Mouse (Mus musculus): ENCODE results near the gene Zfyve21.

Zfyve21 gene

GRCm38 (mm10) chr12:111843470-111843869 is 29.5 kb downstream of the Zfyve21 start:
- no peak for DNase-seq (ENCODE audit: low spot score in 2 of 2)

DNA sequence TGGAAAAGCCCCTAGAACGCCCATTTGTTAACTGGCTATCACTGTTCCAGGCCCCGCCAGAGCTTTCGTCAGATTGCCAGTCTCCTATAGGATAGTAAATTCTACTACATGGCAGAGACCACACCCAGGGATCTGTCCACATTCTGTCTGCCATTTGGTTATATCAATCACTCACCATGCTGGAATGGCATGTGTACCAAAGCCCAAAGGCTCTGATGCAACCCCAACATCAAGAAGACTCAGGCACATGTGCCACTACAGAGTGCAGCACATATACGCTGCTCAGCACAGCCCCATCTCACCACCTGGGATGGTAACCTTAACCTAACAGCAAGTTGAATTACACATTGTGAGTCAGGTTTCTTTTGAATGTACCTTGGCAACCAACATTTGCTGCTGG is 32.0 kb downstream of the Zfyve21 start:
- DNase-seq (ENCODE audit: low spot score in 2 of 2): no peak

DNA sequence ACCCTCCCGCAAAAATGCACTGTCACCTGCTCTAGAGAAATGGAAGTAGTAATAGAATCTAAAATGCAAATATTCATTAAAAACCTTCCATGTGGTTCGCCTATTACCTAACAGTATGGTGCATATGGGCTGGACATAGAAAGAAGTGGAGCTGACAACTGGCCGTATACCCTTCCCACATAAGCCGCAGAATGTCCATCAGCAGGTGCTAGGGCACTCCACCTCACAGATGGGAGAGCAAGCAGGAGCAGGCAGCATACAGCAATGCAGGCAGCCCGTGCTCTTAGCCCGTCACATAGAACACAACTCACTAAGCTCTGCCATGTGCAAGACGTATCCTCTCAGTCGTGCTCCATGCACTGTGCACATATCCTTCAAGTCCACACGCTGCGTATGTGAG is 32.8 kb downstream of the Zfyve21 start:
- DNase-seq (ENCODE audit: low spot score in 2 of 2): no peak

DNA sequence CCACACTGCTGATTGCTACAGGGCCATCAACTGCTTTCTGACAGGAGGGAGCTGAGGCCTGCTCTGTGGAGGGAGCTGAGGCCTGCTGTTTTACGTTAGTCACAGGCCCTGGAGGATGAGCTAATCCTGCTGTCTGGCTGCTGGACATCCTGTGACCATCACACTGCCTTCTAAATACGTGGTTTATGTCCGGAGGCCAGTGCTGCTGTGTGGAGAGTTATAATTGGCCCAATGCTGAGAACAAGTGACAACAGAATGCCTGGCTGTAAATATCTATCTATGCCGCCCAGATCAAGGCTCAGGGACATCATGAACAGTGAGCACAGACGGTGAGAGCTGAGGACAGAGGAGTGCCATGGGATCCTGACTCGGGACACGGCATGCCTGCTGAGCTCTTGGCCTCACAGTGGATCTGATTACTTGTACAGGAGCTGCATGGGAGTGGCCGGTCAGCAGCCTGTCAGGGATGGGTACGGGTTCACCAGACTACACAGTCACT is 34.4 kb downstream of the Zfyve21 start:
- DNase-seq (ENCODE audit: low spot score in 2 of 2): no peak

DNA sequence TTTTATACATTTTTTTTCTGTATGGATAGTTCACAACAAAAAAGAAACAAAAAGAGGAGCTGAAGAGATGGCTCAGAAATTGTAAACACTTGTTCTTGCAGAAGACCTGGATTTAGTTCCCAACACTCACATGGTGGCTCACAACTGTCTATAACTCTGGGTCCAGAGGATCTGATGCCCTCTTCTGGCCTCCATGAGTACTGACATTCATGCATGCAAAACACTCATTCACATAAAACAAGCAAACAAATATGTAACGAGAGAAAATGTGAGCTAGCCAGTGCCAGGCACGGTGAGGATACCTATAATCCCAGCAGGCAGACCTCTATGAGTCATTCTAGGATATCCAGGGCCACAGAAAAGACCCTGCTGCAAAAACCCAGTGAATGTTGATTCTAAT is 37.3 kb downstream of the Zfyve21 start:
- DNase-seq (ENCODE audit: low spot score in 2 of 2): no peak

GRCm38 (mm10) chr12:111851745-111852144 is 37.8 kb downstream of the Zfyve21 start:
- DNase-seq (ENCODE audit: low spot score in 2 of 2): no peak

- DNase-seq (ENCODE audit: low spot score in 2 of 2): no peak
Measured at GRCm38 (mm10) chr12:111853011-111853436, 39.1 kb downstream of the Zfyve21 start.

GRCm38 (mm10) chr12:111853546-111853945 is 39.6 kb downstream of the Zfyve21 start:
- no peak for DNase-seq (ENCODE audit: low spot score in 2 of 2)

GRCm38 (mm10) chr12:111855448-111855847 is 41.5 kb downstream of the Zfyve21 start:
- DNase-seq (ENCODE audit: low spot score in 2 of 2): no peak

DNA sequence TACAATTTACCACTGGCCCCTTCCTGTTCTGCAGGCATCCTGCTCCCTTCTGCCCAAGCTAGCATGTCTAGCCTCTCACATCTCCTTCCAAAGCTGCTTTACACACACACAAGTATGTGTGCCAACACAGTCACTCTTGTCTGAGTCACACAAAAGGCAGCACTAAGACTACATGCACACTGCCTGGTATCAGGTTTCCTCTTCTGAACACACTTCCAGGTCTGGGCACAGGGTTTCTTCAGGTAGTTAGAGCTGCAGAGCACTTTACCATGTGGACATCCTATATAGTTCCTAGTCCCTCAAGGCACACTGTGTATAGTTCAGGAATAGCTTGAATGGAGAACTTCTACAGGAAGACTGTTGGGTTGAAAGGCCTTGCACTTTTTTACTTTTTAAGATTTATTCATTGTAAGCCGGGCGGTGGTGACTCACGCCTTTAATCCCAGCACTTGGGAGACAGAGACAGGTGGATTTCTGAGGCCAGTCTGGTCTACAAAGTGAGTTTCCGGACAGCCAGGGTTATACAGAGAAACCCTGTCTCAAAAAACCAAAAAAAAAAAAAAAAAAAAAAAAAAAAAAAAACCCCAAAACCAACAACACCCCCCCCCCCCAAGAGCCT is 50.3 kb downstream of the Zfyve21 start:
- DNase-seq (ENCODE audit: low spot score in 2 of 2): no peak

GRCm38 (mm10) chr12:111869806-111870205 is 55.8 kb downstream of the Zfyve21 start:
- DNase-seq (ENCODE audit: low spot score in 2 of 2): no peak

- DNase-seq (ENCODE audit: low spot score in 2 of 2): no peak
Measured at GRCm38 (mm10) chr12:111870811-111871210, 56.8 kb downstream of the Zfyve21 start.

DNA sequence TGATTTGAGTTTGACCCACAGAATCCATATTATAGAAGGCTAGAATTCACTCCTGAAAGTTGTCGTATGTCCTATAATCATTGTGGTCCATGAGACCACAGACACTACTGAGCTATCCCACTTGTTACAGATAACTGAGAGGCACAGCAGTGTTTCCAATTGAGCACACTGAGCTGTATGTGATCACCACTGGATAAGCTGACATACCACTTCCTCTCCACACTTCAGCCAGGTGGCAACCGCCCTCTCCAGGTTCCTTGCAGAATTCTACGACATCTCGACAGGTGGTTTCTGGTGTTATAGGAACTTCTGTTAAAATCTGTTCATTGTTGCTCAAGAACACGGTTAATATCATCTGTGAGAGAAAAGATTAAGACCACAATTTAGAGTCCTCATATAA is 58.1 kb downstream of the Zfyve21 start:
- no peak for DNase-seq (ENCODE audit: low spot score in 2 of 2)

DNA sequence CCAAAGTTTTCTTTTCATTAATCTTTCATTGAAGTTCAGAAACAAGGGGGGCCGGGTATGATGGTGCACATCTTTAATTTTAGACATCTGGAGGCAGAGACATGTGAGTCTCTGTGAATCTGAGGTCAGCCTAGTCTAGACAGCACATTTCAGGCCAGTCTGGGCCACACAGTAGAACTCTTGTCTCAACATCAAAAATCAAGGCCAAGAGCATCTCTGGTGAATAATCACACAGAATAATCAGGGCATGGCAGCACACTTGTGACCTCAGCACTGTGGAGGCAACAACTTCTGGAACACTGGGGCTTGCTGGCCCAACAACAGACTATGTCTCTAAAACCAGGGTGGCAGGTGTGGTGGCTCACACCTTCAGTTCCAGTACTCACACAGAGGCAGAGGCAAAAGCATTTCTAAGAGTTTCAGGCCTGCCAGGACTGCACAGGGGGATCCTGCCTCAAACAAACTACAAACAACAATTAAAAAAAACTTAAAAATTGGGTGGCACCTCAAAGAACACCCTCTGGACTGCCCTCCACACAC is 60.7 kb downstream of the Zfyve21 start:
- DNase-seq (ENCODE audit: low spot score in 2 of 2): no peak

GRCm38 (mm10) chr12:111875499-111875898 is 61.5 kb downstream of the Zfyve21 start:
- no peak for DNase-seq (ENCODE audit: low spot score in 2 of 2)

DNA sequence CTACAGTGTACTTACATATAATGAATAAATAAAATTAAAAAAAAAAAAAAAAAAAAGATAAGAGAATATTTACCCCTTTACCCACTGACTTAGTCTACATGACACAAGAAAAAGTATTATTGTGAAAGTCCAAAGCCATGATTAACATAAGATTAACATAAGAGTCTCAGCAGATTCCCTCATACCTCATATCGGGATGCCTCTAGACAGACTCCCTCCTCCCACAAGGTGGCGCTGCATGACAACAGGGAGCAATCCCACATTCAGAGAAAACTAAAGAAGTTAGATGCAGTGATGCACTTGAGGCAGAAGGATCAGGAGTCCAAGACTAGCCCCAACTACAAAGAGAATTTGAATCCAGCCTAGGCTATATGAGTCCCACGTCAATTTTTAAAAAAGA is 64.2 kb downstream of the Zfyve21 start:
- peak; percentile 62 to 84 for DNase-seq (ENCODE audit: low spot score in 2 of 2)

All from spleen, postnatal 14 days (tissue).